Mouse (Mus musculus): ENCODE results near the gene Rgl2. TPM values are rescaled to one million over a fixed set of nuclear protein-coding genes. Genes with fewer than 3 reads are reported as not detected.
A peak's percentile ranks its signal among the peaks of the same experiment; 100 is the strongest.

Gene Rgl2
- polyA plus RNA-seq, 1 experiment from 2014 or later: 51.3 TPM

GRCm38 (mm10) chr17:33938783-33939182 lies 9.4 kb downstream of the Rgl2 start:
- no peaks in the 10 kb centered on the region for H3K9me3 ChIP-seq (ENCODE audit: control insufficient read depth, low read length)
- H3K27me3 ChIP-seq (ENCODE audit: control insufficient read depth, insufficient read depth, low read length): no peaks in the 10 kb centered on the region
- no peak overlapping the region for H3K27ac ChIP-seq (ENCODE audit: low read depth, low read length)
- no peak overlapping the region for H3K4me3 ChIP-seq (ENCODE audit: low read depth, low read length)
- 80% methylated on average over 11 of the region's 11 CpGs for WGBS
- ATAC-seq (ENCODE audit: low read depth): no peak
- no peak overlapping the region for H3K9ac ChIP-seq (replicated peaks; ENCODE audit: low read depth, low read length)
- H3K4me1 ChIP-seq (ENCODE audit: control insufficient read depth, insufficient read depth, low read length): peaks cover 17% of the 10 kb centered on the region
- no peak overlapping the region for H3K4me2 ChIP-seq (ENCODE audit: low read depth, low read length)
- peaks cover 6% of the 10 kb centered on the region for H3K36me3 ChIP-seq (ENCODE audit: control insufficient read depth, insufficient read depth, low read length)

- under 1% methylated on average over 36 of the region's 36 CpGs for WGBS
- peak within 1 kb of the TSS; percentile 74 for H3K9ac ChIP-seq (replicated peaks; ENCODE audit: low read depth, low read length)
These were observed 11.0 kb downstream of the Rgl2 start, which contains the start of the genes Pfdn6 and Wdr46 for GRCm38 (mm10) chr17:33940206-33940805. Gene Pfdn6 (minus strand): TSS chr17:33940343. Gene Wdr46 (plus strand): TSS chr17:33940660.

GRCm38 (mm10) chr17:33940981-33941380 lies 11.6 kb downstream of the Rgl2 start:
- Histone ChIP-seq H3K4me2 (ENCODE audit: low read depth, low read length) (peak overlapping the region; percentile 97), H3K9me3 (ENCODE audit: control insufficient read depth, low read length) (no peaks in the 10 kb centered on the region), H3K9ac (replicated peaks; ENCODE audit: low read depth, low read length) (peak overlapping the region; percentile 74), H3K4me3 (ENCODE audit: low read depth, low read length) (peak overlapping the region; percentile 76), H3K27me3 (ENCODE audit: control insufficient read depth, insufficient read depth, low read length) (no peaks in the 10 kb centered on the region), H3K36me3 (ENCODE audit: control insufficient read depth, insufficient read depth, low read length) (peaks cover 12% of the 10 kb centered on the region), H3K27ac (ENCODE audit: low read depth, low read length) (no peak overlapping the region), H3K4me1 (ENCODE audit: control insufficient read depth, insufficient read depth, low read length) (peaks cover 17% of the 10 kb centered on the region)
- WGBS: 3% methylated on average over 25 of the region's 26 CpGs
- ATAC-seq (ENCODE audit: low read depth): peak; percentile 9

More at GRCm38 (mm10) chr17:33940206-33940805, 11.0 kb downstream of the Rgl2 start, which contains the start of the genes Pfdn6 and Wdr46:
- no peaks in the 10 kb centered on the region for H3K9me3 ChIP-seq (ENCODE audit: control insufficient read depth, low read length)
- H3K27ac ChIP-seq (ENCODE audit: low read depth, low read length): no peak within 1 kb of the TSS
- H3K4me2 ChIP-seq (ENCODE audit: low read depth, low read length): peak within 1 kb of the TSS; percentile 97
- peak; percentile 91 for ATAC-seq (ENCODE audit: low read depth)
- no peaks in the 10 kb centered on the region for H3K27me3 ChIP-seq (ENCODE audit: control insufficient read depth, insufficient read depth, low read length)
- H3K4me1 ChIP-seq (ENCODE audit: control insufficient read depth, insufficient read depth, low read length): peaks cover 17% of the 10 kb centered on the region
- peak within 1 kb of the TSS; percentile 76 for H3K4me3 ChIP-seq (ENCODE audit: low read depth, low read length)
- H3K36me3 ChIP-seq (ENCODE audit: control insufficient read depth, insufficient read depth, low read length): peaks cover 11% of the 10 kb centered on the region

- no peak for ATAC-seq (ENCODE audit: low read depth)
- peak overlapping the region; percentile 74 for H3K9ac ChIP-seq (replicated peaks; ENCODE audit: low read depth, low read length)
- H3K4me3 ChIP-seq (ENCODE audit: low read depth, low read length): peak overlapping the region; percentile 76
- H3K27me3 ChIP-seq (ENCODE audit: control insufficient read depth, insufficient read depth, low read length): no peaks in the 10 kb centered on the region
- peak overlapping the region; percentile 97 for H3K4me2 ChIP-seq (ENCODE audit: low read depth, low read length)
- peaks cover 16% of the 10 kb centered on the region for H3K36me3 ChIP-seq (ENCODE audit: control insufficient read depth, insufficient read depth, low read length)
- WGBS: 58% methylated on average over 19 of the region's 19 CpGs
- peaks cover 17% of the 10 kb centered on the region for H3K4me1 ChIP-seq (ENCODE audit: control insufficient read depth, insufficient read depth, low read length)
- no peak overlapping the region for H3K27ac ChIP-seq (ENCODE audit: low read depth, low read length)
- H3K9me3 ChIP-seq (ENCODE audit: control insufficient read depth, low read length): no peaks in the 10 kb centered on the region
These were observed 12.0 kb downstream of the Rgl2 start for GRCm38 (mm10) chr17:33941381-33941780.

- WGBS: 94% methylated on average over 15 of the region's 15 CpGs
These were observed 14.1 kb downstream of the Rgl2 start for GRCm38 (mm10) chr17:33943454-33943853.

GRCm38 (mm10) chr17:33947430-33948089 lies 18.2 kb downstream of the Rgl2 start:
- H3K4me1 ChIP-seq (ENCODE audit: control insufficient read depth, insufficient read depth, low read length): peaks cover 24% of the 10 kb centered on the region
- no peak overlapping the region for H3K4me2 ChIP-seq (ENCODE audit: low read depth, low read length)
- no peaks in the 10 kb centered on the region for H3K9me3 ChIP-seq (ENCODE audit: control insufficient read depth, low read length)
- ATAC-seq (ENCODE audit: low read depth): no peak
- no peaks in the 10 kb centered on the region for H3K27me3 ChIP-seq (ENCODE audit: control insufficient read depth, insufficient read depth, low read length)
- no peak overlapping the region for H3K9ac ChIP-seq (replicated peaks; ENCODE audit: low read depth, low read length)
- peaks cover 23% of the 10 kb centered on the region for H3K36me3 ChIP-seq (ENCODE audit: control insufficient read depth, insufficient read depth, low read length)
- WGBS: 97% methylated on average over 10 of the region's 10 CpGs
- no peak overlapping the region for H3K4me3 ChIP-seq (ENCODE audit: low read depth, low read length)
- H3K27ac ChIP-seq (ENCODE audit: low read depth, low read length): no peak overlapping the region

More at GRCm38 (mm10) chr17:33943454-33943853, 14.1 kb downstream of the Rgl2 start:
- Histone ChIP-seq H3K4me2 (ENCODE audit: low read depth, low read length) (no peak overlapping the region), H3K36me3 (ENCODE audit: control insufficient read depth, insufficient read depth, low read length) (peaks cover 16% of the 10 kb centered on the region), H3K27ac (ENCODE audit: low read depth, low read length) (no peak overlapping the region), H3K27me3 (ENCODE audit: control insufficient read depth, insufficient read depth, low read length) (no peaks in the 10 kb centered on the region), H3K4me3 (ENCODE audit: low read depth, low read length) (no peak overlapping the region), H3K9ac (replicated peaks; ENCODE audit: low read depth, low read length) (no peak overlapping the region), H3K9me3 (ENCODE audit: control insufficient read depth, low read length) (no peaks in the 10 kb centered on the region), H3K4me1 (ENCODE audit: control insufficient read depth, insufficient read depth, low read length) (peaks cover 17% of the 10 kb centered on the region)
- ATAC-seq (ENCODE audit: low read depth): no peak

- H3K4me2 ChIP-seq (ENCODE audit: low read depth, low read length): no peak overlapping the region
- H3K4me1 ChIP-seq (ENCODE audit: control insufficient read depth, insufficient read depth, low read length): peaks cover 24% of the 10 kb centered on the region
- H3K36me3 ChIP-seq (ENCODE audit: control insufficient read depth, insufficient read depth, low read length): peaks cover 25% of the 10 kb centered on the region
- H3K9me3 ChIP-seq (ENCODE audit: control insufficient read depth, low read length): no peaks in the 10 kb centered on the region
- no peak overlapping the region for H3K4me3 ChIP-seq (ENCODE audit: low read depth, low read length)
- 87% methylated on average over 22 of the region's 22 CpGs for WGBS
- no peak overlapping the region for H3K9ac ChIP-seq (replicated peaks; ENCODE audit: low read depth, low read length)
- no peak for ATAC-seq (ENCODE audit: low read depth)
- no peak overlapping the region for H3K27ac ChIP-seq (ENCODE audit: low read depth, low read length)
- no peaks in the 10 kb centered on the region for H3K27me3 ChIP-seq (ENCODE audit: control insufficient read depth, insufficient read depth, low read length)
These were observed 19.0 kb downstream of the Rgl2 start for GRCm38 (mm10) chr17:33948090-33948904.

- Histone ChIP-seq H3K9ac (replicated peaks; ENCODE audit: low read depth, low read length) (no peak overlapping the region), H3K4me2 (ENCODE audit: low read depth, low read length) (no peak overlapping the region), H3K27ac (ENCODE audit: low read depth, low read length) (no peak overlapping the region), H3K4me3 (ENCODE audit: low read depth, low read length) (no peak overlapping the region), H3K36me3 (ENCODE audit: control insufficient read depth, insufficient read depth, low read length) (peaks cover 26% of the 10 kb centered on the region), H3K9me3 (ENCODE audit: control insufficient read depth, low read length) (no peaks in the 10 kb centered on the region), H3K27me3 (ENCODE audit: control insufficient read depth, insufficient read depth, low read length) (no peaks in the 10 kb centered on the region), H3K4me1 (ENCODE audit: control insufficient read depth, insufficient read depth, low read length) (peaks cover 30% of the 10 kb centered on the region)
- WGBS: 91% methylated on average over 19 of the region's 19 CpGs
- ATAC-seq (ENCODE audit: low read depth): no peak
These were observed 19.7 kb downstream of the Rgl2 start for GRCm38 (mm10) chr17:33948905-33949537.
